Comparison of ENCODE assay signal across 8 mouse cellular contexts in the genomic region with DNA sequence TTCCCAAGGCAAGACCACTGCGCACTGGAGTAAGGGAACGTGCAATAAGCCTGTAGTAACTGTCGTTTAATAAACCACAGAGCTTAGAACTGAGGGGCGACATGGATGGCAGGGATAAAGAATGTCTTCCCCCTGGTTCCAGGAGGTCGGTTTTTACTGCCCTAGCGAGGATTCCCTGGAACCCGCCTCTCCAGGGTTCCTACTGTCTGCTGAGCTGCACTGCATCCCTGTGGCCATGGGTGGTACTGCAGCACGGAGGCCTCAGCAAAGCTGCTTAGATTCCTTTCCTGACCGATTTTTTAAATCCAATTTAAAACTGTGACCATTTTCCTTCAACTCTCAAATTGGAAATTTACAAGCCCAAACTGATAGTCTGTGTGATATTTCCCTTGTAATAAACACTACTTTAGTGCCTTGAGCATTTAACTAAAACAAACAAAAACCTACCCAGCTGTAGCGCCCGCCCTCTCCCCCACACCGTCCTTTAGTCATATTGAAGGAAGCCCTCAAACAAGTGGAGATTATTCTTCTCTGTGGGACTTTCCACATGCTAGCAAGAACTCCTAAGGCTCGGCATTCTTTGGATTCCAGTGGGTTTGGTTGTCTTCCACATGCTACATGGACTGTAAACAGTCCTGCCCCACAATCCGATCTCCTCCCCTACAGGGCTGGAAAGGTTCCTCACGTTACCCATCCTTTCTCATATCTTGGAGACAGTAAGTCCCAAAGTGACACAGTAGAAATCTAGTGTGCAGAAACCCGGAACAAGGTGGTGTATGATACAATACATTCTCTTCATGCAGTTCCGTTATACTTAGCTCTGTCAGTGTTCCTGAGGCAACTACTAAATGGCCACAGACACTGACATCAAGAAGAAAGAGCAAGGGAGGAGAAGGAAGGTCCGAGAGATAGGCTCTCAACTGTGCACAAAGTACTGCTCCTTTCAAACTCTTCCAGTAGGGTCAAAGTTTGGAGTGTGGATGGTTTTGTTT. TPM values are rescaled to one million over a fixed set of nuclear protein-coding genes. Genes with fewer than 3 reads are reported as not detected.
DNase-seq lines count a peak whose midpoint lies in the region; ATAC-seq lines count a peak whose summit lies in the region.

No protein-coding gene starts in this region.

- H3K4me2 ChIP-seq in hindbrain, embryonic 11.5 days (replicated peaks; ENCODE audit: low read depth, low read length) = no peak overlapping the region

- WGBS in hindbrain, embryonic 11.5 days = 48% methylated on average over 18 of the region's 18 CpGs

- H3K27me3 ChIP-seq in hindbrain, embryonic 11.5 days (ENCODE audit: control insufficient read depth, insufficient read depth, low read length) = no peaks in the 10 kb centered on the region

- H3K4me1 ChIP-seq in hindbrain, embryonic 11.5 days (replicated peaks; ENCODE audit: control insufficient read depth, insufficient read depth, low read length) = no peaks in the 10 kb centered on the region

- no peaks in the 10 kb centered on the region for H3K36me3 ChIP-seq in hindbrain, embryonic 11.5 days (ENCODE audit: control insufficient read depth, insufficient read depth, low read length)

- H3K9me3 ChIP-seq in hindbrain, embryonic 11.5 days (ENCODE audit: control insufficient read depth, low read length) = no peaks in the 10 kb centered on the region

- ATAC-seq in frontal cortex, adult (ENCODE audit: low TSS enrichment) = peak; percentile 86
- 0 out of 2 replicates have a peak, but pooled peaks have one; percentile 38 for ATAC-seq in hindbrain, embryonic 11.5 days (ENCODE audit: low FRiP score)

- H3K27ac ChIP-seq in hindbrain, embryonic 11.5 days (ENCODE audit: low read depth, low read length) = no peak overlapping the region

- H3K9ac ChIP-seq in hindbrain, embryonic 11.5 days (ENCODE audit: low read depth, low read length) = no peak overlapping the region

- DNase-seq in Muller cell, postnatal 12 days (ENCODE audit: inconsistent ontology term) = peak; percentile 96
- DNase-seq in cerebellum, adult 8-10 months = peak; percentile 81
- peak; percentile 89 for DNase-seq in hindbrain, embryonic 11.5 days (ENCODE audit: low spot score)
- peak; percentile 74 for DNase-seq in layer of hippocampus, adult 9-10 months (ENCODE audit: low spot score)
- DNase-seq in lung, postnatal 14 days = peak; percentile 89
- DNase-seq in retina, postnatal 7 days (ENCODE audit: low read depth, low spot score) = peak; percentile 68
- DNase-seq in urinary bladder, adult 18-20 months (ENCODE audit: low spot score in 2 of 2) = peak; percentile 66 to 83

- no peak overlapping the region for H3K4me3 ChIP-seq in hindbrain, embryonic 11.5 days (ENCODE audit: low read depth, low read length)

RNA-seq across cellular contexts. Expression of a gene that starts 36.9 kb away (rescaled TPM):
- polyA plus RNA-seq in hindbrain, embryonic 11.5 days (2014; fragmentation: Nextera tagmentation; extraction: Ambion mirVana) = 0.52 and 2.4 TPM in 2 replicates

RNA-seq across cellular contexts. Expression of a gene that starts 36.9 kb away (rescaled TPM):
- polyA plus RNA-seq in hindbrain, embryonic 11.5 days (2014; fragmentation: Nextera tagmentation; extraction: Ambion mirVana) = 0.14 and 0.39 TPM in 2 replicates

RNA-seq across cellular contexts. Expression of a gene that starts 46.7 kb away (rescaled TPM):
- 9.4 and 12.1 TPM in 2 replicates for polyA plus RNA-seq in hindbrain, embryonic 11.5 days (2014; fragmentation: Nextera tagmentation; extraction: Ambion mirVana)
